Mouse (Mus musculus) left cerebral cortex, adult 9 months (tissue): ENCODE results near the gene Ankrd6.

Source experiments
- DNase-seq, 2 experiments: peaks; one replicate each; pipeline ENCODE4 v3.0.0; 2022; ENCODE audit warnings: low spot score in 2 of 2

The Ankrd6 gene

DNA sequence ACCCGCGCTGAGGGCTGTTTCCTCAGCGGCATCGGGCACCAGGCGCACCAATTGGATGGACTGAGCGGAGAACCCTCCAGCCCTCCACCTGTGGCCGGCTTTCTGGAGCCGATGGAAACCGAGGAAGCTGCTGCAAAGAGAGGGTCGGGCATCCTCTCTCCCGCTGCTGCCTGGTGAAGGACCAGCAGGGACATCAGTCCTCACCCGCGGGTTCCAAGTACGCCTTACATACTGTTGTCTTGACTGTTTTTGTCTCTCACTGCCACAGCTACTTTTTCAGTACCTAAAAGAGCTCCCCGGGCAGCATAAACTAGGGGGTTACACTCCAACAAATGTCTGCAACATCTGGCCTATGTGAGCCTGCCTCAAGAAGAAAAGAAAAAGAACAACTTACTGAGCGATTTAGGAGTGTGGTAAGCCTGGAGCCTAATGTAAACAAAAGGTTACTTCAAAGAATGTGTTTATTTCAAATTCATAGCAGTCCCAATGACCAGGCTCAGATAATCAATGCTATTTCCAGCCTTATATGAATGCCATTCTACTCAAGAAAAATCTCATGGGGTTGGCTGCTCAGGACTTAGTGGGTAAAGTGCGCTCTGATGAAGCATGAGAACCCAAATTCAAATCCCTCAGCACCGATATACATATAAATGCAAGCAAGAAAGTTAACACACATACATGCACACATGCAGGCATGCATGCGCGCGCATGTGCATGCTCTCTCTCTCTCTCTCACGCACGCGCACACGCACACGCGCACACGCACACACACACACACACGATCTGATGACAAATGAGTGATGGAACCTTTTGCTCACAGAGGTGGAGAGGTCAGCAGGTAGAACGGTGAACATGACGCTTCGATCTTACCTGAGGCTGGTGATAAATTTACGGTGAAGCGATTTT is 647 bp upstream of the Ankrd6 start:
- no peak for DNase-seq

DNA sequence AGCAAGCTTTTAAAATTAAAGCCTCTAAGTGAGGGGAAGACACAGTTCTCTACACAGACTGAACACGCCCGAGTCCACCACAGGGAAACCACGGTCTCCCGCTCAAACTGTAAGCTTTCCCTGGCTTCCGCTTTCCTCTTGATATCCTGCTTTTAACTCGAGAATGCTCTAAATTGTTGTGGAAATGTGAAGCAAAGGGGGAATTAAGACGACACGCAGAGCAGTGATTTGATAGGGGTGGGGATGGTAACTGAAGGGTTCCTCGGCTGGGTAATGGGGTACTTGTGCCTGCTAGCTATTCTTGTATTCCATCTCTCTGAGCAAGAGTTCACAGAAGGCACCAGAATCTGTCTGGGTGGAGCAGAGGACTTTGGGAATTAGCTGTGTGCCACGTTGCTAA is 1.9 kb downstream of the Ankrd6 start:
- DNase-seq, result no peak

DNA sequence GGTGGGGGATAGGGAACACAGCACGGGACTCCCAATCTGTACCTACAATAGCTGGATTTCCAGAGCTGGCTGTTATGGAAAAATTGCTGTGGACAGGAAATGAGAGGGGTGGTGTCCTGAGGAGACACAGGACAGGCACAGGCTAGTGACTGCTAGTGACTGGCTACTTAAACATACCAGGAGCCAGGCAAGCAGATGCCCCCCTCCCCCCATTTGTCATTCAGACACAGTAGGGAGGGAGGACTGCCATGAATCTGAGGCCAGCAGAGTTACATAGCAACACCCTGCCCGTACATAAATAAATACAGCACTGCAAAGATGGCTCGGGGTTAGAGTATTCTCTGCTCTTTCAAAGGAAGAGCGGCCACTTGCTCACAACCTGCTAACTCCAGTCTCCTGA is 3.0 kb downstream of the Ankrd6 start:
- DNase-seq, result no peak

DNA sequence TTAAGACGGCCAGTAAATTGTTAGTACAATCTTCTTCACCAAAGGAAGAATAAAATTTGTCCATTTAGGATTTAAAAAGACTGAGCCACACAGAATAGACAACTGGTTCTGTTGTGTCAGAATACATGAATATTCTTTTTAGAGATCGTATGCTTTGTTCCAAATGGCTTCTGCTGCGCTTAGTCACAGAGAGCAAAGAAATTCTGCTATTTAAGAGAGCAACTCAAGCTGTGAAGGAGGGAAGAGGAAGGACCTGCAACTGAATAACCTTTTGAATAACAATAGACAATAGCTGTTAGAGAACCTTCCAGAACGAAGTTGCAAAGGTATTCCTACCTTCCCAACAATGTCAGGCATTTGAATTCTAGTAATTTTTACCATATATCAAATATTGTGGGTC is 9.7 kb downstream of the Ankrd6 start:
- no peak for DNase-seq

DNA sequence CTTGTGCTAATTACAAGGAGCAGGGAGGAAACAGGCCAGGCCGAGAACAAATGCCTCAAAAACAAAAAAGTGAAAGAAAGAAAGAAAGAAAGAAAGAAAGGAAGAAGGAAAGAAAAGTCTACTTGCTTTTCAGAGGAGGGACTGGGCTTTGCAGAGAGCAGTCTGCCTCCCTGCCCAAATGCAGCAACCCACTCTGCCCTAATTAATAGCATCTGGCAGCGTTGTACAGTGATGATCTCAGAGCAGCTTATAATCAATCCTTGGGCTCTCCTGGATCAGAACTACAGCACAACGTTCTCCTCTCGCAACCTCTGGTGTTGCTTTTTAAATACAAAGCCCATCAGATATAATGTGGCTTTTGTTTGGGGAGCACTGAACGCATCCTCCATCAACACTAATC is 10.7 kb downstream of the Ankrd6 start:
- DNase-seq, result no peak

DNA sequence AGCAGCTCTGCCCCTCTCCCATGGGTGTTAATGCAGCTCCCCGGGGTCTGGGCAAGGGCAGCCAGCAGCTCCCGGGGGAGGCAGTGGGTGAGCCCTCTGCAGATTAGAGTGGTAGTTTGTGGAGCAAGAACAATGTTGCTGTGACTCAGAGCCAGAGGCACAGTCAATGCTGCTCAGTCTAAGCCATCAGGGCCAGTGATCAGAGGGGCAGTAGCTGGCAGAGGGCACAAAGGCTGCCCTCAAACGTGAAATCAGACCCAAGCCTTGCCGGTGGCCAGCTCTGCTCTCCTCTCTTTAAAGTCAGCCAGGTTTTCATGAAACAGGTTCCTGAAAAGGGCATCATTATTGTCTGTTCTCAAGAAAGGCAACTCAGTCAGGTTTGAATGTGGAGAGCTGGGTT is 11.1 kb downstream of the Ankrd6 start:
- peak in 1 of 2 experiments; percentile 31 for DNase-seq

DNA sequence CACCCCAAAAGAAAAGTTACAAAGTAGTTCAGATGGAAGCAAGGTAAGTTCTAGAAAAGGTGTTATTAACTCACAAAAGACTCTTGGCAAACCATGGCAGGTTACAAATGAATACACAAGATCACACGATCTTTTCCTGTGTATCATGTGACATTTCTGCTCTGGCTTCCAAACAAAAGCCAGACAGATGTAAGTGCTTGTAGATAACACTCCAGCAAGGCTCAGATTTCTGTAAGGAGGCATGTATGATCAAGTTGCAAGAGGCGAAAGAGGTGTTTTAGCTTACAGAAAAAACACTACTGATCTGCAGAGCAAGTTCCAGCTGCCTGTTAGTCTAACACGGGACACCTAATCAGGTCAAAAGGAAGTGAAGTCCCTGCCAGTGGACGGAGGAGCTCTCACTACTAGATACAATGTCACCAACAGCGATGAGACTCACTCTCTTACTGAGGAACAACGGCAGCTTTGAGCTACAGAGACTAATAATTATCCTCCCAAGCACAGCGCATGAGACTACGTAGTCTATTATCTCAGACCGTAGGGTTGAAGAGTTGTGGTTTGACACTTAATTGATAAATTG is 13.8 kb downstream of the Ankrd6 start:
- no peak for DNase-seq

DNA sequence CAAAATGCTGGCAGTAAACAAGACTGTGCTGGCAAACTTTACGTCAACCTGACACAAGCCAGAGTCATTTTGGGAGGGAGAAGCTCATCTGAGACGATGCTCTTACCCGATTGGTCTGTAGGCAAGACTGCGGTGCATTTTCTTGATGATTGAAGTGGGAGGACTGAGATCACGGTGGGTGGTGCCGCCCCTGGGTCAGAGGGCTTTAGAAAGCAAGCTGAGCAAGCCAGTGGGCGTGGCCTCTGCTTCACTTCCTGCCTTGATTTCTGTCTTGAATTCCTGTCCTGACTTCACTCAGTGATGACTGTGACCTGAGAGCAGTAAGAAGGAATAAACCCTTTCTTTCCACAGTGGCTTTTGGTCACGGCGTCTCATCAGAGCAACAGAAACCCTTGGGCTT is 18.6 kb downstream of the Ankrd6 start:
- no peak for DNase-seq

DNA sequence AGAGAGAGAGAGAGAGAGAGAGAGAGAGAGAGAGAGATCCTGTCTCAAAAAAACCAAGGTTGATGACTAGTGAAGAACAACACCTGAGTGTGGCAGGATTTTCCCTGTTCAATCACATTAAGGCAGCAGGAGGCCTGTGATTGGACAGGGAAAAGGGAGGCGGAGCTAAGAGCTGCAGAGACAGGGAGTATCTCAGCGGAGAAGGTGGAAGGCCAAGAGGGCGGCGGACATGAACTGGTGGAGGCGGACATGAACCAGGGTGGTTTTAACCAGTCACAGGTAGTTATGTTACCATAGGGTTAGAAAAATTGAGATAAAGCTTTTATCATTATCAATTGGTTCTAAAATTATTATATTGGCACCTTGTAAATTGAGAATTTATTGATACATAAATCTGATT is 20.9 kb downstream of the Ankrd6 start:
- no peak for DNase-seq

DNA sequence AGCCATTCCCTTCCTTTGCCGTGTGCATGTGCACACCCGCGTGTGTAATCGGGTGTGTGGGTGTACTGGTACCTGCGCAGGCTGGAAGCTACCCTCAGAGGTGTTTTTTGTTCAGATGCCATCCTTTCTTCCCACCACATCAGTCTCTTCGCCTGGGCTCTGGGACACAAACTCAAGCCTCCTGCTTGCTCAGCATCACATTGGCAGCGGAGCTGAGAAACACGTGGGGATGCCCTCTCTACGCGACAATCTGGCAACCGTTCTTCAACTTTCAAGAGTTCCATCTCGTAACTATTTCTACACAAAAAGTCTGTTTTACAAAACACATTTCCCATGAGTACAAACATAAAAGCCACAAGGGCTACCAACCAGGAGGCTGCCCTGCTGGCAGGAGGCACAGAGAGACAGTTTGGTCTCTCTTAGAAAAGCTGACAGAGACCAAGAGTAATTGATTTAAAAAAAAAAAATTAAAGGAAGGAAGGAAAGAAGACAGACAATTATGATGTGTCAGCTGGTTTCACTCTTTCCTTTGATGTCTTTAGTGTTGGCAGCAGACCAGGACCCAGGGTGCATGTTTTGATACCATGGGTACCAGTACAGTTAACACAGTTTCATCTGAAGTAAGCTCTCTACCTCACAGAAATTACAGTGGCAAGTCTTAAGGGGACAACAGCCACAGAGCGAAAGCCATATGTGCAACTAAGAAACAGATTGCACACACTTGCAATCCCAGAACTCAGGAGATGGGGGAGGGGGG is 21.8 kb downstream of the Ankrd6 start:
- no peak for DNase-seq

DNA sequence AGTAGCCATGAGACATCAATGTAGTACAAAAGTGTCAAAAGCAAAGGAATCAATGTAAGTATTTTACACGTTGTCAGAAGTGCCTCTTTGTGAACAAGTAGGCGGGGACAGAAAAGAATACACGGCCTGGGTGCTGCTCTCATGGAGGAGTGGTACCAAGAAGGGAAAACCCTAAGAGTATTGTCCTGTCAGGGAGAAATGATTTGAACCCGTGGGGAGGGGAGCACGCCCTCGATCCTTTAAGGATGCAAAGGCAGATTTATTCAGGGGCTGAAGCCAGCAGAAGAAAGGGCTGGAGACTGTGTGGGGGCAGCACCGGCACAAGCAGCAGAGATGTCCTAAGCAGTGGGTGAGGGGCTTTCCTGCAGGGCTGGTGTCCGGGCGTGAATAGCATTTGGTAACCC is 26.7 kb downstream of the Ankrd6 start:
- no peak for DNase-seq

DNA sequence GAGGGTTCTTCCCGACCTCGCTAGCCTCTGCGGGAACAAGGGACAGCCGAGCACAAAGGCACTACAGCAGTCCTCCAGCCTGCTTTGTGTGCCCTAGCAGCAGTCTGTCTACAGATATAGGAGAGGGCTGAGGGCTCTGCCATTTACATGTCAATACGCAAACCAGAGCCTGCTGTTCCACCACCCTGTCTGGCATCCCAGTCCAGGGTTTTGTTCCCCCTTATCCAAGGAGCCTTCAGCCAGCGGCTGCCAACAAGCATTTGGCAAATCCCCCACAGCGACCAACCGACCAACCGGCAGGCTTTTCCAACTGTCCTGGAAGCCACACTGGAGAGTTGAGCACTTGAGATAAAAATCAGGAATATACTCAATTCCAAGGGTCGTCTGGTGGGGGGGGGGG is 27.2 kb downstream of the Ankrd6 start:
- DNase-seq, result no peak

DNA sequence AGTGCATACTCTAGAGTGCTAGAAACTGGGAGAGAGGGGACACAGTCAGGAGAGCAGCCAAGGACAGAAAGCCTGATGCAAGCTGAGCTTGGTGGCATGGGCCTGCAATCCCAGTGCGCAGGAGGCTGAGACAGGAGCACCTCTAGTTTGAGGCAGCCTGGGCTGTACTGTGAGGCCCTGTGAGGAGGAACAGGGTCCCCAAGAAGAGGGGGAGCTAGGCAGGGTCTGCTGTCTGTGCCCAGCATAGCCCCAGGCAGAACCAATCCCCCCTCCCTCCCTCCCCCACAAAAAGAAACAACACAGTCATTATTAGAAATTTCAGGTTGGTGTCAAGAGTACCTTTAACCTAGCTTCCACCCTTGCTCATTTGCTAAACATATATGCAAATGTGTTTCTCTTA is 27.8 kb downstream of the Ankrd6 start:
- DNase-seq, result no peak

DNA sequence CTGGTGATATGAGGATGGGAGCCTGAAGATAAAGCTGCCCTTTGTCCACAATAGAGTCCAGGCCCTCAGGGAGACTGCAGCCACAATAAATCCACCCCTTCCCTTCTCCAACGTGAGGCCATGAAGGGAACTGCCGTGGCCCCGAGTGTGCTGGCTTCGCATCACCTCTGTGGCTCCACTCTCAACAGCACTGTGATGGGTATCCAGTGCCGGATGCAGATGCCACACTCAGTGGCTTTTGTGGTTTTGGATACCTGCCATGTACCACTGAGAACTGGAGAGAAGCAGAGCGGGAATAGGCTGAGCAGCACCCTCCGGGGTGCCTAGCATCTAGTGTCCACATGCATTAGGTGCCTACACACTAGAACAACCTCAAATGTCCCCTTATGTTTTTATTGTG is 29.8 kb downstream of the Ankrd6 start:
- no peak for DNase-seq

DNA sequence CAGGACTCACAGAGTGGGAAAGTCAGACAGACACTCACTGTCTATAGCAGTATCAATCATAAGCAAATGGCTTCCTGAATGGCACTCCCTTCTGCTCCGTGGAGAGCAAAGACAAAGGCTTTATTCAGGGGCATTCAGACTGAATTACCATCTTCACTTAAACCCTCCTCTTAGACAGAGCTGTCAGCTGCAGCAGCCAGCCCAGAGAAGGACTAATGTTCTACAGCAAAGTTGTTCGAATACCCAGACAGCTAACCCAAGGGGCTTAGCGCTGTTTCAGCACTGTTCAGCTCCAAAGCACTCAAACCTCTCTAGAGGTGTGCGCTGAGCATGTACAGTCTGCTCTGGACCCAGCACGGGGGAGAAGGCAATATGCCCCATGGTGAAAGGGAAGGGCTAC is 32.1 kb downstream of the Ankrd6 start:
- DNase-seq, result no peak

DNA sequence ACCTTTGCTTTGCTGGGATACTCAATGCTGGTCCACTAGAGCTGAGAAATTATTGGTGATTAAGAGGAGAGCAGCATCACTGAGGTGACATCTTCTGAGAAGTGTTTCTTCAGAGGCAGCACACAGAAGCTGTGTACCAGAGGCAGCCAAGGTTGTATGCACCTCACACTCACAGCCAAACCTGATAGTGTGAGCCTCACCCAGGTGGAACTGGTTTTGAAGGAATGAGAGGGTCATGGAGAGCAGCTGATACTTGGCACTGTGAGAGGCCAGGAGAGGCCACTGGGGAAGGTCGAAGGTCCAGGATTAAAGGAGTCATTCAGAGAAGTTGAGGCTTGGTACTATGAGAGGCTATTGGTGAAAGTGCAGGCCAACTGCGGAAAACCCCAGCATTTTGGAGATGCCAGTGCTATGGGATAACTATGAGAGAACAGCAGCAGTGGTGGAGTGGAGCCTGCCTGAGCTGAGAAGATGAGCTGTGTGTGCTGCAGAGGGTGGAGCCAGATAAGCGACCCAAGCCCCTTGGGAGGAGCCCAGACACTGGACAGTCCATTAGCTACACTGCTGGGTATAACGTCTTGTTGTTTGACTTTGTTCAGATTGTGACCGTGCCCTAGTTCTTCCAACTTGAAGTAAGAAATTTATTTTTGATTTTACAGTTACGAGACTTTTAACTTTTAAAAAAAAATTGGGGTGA is 33.8 kb downstream of the Ankrd6 start:
- no peak for DNase-seq

DNA sequence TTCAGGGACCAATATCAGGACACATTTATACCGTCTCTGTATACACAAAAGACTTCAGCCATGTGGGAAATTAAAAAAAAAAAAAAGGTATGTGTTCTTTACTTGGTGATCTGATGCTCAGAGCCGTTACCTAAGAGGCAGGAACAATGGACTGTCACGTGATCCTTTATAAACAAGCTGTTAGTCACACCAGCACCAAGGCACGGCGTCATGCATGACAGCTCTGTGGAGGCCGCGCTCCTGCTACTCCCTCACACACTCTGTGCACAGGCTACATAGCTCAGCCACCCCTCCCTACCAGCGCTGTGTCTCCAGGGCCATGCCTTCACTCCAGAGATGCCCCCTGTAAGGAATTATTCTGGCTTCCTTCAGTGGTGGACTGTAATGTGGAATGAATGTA is 34.7 kb downstream of the Ankrd6 start:
- DNase-seq, result no peak

DNA sequence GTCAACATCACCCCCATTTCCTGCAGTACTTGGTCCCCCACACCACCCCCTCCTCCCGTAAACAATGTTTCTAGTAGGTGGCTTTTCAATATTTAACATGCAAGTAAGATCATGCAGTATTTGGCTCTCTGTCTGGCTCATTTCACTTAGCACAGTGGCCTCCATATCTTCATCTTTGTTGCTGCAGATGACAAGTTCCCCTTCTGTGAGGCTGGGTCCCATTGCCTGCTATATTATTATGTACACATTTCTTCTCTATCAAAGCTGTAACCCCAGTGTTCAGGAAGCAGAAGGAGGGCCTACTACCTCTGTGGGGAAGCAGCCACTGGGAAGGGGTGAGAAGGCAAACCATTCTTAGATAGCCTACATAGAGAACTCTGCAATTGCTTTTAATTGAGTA is 40.6 kb downstream of the Ankrd6 start:
- DNase-seq, result no peak

DNA sequence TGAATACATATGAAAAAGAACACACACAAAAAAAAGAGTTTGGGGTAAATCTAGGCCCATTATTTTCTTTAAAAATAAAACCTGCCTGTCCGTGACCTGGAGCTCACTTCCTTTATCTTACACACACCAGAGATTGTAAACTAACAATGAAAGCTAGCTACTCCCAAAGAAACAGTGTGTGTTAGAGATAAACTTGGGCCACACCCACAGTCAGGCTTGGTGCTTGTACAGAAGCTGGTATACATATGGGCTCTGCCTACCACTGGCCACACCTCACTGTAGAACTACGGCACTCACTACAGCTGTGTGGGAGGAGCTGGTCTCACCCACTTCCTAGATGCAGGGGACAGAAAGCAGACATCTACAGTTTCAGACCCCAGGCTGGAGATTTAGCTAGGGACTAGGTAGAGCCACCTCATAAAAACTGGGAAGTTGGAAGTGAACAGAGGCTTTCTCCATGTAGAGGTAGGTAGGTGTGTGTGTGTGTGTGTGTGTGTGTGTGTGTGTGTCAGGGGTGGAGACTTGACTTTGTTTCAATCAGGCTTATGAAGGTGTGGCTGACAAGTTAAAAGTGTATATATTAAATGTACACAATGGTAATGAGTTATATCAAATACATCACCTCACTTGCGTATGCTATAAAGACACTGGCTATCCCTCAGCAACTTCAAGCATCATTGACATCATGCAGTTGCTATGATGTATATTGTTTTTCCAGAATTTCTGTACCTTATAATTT is 41.2 kb downstream of the Ankrd6 start:
- DNase-seq, result no peak

DNA sequence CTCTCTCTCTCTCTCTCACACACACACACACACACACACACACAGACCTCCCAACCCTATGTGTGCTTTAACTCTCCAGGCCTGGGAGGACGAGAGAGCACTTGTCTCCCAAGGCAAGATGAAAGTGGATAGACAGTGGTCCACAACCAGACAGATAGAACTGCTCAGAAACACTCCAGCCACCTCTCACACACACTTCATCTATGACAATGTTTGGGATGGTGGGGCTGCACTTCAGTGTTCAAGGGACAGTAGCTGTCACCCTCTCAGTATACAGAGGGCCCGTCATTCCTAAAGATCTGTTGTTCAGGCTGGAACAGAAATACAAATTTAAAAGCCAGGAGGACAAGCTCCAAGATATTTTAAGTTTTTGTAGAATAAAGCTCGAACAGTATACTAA is 43.0 kb downstream of the Ankrd6 start:
- DNase-seq, result no peak

DNA sequence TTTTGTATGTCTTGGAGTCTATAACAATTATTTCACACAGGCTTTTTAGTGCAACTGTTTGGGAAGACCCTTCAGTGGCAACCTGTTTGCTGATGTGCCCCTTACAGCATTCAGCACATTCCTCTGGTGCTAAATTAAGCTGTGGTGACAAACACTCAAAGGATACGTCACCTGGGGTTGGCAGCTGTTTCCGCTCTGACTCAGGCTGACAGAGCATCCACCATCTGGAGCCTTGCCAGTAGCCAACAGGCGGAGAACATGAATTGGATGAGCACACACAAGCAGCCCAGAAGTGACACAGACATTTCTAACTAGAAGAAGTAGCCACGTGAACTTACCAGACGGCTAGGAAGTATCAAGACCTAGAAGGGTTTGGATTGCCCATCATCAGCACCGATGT is 44.0 kb downstream of the Ankrd6 start:
- DNase-seq, result peak in 1 of 2 experiments; percentile 64

DNA sequence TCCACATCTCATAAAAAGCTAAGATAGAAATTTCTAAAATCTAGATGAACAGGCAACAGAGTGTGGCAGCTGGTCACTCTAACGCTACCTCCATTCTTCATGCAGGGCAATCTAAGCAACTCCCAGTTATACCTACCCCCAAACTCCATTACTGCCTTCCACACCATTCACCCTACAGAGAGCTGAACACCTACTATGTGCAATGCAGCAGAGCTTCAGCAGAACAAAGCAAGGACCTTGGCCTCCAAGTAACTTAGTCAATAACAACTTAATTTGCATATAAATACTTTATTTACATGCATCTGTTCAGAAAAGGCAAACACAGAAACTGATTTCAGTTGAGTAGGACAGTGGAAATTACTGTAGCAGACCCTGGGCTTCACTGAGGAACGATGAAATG is 44.7 kb downstream of the Ankrd6 start:
- no peak for DNase-seq
